Mouse (Mus musculus): ENCODE data around the gene Aco1. TPM values are rescaled to one million over a fixed set of nuclear protein-coding genes. Genes with fewer than 3 reads are reported as not detected.

Gene Aco1
- total RNA-seq, 2 experiments from 2014 or later: 32.6 to 33.0 TPM

DNA sequence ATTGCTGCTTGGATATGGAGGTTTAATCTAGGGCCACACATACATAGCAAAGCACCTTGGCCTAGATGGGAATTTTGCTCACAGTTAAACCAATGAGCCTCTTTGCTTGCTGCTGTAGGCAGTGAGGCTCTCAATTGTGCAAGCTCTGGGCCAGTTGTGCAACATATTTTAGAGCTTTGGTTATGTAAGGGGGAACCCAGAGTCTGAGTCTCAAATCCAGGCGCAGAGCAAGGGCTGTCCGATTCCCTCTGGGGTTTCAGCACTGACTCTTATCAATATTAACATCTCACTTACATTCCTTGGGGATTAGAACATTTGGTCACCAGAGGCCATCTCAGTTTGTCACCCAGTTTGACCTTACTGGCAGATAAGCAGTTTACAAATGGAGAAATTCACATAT is 13.3 kb downstream of the Aco1 start:
- intact Hi-C loops (cut with DNase I): no loop called here
- peak; percentile 20 for DNase-seq (ENCODE audit: low spot score)

DNA sequence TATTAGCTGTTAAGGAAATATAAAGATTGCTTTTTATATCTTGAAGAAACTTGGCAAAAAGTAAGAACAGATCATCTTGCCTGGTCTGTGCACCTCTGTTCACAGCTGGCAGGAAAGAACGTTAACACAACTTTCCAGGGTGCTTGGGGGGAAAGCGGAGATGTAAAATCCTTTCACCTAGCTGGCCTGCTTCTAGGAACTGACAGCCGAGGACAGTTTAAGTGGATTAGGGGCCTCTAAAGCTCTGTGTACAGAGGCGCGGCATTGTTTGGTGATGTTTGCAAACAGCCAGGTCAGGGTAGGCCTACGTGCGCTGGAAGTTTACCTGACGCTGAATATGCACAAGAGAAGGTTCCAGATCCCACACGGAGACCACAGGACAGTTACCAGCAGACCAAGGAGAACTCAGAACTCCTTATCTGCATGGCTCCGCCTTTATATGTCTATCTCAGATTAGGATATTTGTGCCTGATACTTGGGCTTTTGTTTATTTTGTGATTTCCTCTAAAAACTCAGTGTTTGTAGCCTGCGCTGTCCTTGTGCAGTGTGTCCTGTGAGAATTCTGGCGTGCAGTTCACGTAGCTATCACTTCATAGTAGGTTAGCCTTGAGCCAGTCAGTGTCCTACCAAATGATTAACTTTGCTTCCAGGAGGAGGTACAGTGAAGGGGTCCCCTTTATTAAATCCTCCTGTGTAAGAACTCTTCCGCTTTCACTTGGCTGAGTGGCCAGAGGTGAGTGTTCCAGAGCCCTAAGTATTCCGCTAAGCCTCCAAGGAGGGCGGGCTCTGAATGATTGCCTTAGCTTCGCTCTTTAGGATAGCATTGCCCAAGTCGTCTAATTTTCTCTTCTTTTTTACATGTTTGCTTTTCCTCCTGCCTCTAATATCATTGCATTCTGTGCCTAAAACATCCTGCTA is 14.0 kb downstream of the Aco1 start:
- DNase-seq (ENCODE audit: low spot score): no peak
- intact Hi-C loops (cut with DNase I): no loop called here

DNA sequence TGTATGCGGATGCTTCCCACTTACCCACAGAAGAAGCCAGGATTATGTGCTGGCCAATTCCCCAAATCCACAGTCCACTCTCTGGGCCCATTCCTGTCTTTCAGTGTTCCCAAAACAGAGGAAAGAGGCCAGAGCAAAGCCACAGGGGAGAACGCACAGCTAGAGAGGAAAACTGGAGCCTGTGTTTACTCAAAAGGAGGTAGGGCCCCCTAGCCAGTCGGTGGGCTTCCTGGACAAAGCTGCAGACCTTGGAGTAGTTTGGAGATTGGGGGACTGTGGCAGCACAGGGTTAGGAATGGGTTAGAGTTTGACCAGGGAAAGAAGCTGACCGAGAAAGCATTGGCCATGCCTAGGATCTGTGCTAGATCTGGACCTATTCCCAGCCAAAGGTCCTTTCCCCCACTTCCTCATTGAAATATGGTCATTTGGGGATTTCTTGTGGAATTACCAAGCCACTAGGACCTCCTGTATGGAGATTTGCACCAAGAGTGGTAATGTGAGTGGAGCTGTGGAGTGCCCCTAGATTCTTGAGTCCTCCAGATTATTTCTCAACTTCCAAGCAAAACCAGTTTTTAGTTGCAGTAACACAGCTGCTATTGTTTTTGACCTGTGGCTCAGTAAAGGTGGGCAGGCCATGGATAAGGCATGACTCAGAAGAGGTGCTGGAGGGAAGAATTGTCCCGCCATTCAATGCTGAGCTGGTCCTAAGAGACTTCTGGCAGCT is 14.8 kb downstream of the Aco1 start:
- intact Hi-C loops (cut with DNase I): no loop called here
- no peak for DNase-seq (ENCODE audit: low spot score)

DNA sequence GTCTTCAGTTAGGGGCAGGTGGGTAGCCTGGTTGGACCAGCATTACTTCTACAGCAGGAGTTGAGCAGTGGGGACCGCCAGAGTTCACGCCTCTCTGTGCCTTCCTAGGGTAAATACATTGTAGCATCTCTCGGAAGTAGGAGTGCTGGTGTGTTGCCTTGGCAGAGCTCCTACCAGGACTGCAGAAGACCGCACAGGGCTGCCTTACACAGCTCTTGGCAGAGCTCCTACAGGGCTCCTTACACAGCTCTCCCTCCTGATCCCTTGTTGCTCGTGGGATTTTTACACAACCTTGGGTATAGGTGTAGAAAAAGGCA is 15.3 kb downstream of the Aco1 start:
- intact Hi-C loops (cut with DNase I): no loop called here
- no peak for DNase-seq (ENCODE audit: low spot score)

DNA sequence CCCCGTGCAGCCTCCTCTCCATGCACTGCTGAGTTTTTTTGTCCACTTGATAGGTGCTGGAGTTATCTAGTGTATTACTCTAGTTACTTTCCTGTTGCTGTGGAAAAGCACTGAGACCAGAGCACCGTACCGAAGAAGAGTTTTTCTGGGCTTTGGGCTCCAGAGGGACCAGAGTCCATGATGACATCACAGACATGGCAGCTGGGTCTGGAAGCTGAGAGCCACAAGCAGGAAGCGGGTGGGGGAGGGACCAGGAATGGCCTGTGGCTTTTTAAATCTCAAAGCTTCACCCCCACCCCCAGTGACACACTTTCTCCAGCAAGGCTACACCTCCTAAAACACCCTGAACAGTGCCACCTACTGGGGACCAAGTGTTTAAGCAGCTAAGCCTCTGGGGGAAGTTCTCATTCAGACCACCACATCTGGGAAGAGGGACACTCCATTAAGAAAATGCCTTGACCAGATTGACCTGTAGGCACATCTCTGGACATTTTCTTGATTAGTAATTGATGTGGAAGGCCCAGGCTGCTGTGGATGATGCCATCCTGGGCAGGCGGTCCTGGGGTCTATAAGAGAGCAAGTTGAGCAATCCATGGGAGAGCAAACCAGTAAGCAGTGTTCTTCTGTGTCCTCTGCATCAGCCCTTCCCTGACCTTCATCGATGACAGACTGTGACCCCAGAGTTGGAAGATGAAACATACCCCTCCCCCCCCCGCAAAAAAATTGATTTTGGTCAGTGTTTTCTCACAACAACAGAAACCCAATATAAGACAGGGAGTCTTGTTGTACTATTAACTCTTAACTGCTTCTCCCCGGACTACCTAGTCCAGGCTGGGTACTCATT is 17.9 kb downstream of the Aco1 start:
- intact Hi-C loops (cut with DNase I): no loop called here

DNA sequence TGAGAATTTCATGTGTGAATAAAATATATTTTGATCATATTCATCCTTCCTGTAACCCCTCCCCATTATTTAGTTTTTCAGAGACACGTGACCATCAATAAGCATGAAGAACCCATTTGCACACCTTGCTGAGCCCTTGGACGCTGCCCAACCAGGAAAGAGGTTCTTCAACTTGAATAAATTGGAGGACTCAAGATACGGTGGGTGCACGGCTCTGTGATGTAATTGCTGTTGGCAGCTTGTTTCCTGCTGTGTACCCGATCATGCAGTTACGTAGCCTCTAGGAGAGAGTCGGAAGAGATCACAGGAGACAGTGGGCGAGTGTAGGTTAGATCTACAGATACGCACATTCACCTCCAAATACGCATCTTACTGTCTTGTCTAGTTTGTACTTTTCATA is 20.8 kb downstream of the Aco1 start:
- DNase-seq (ENCODE audit: low spot score): no peak
- intact Hi-C loops (cut with DNase I): no loop called here

More for the DNA sequence above, 17.9 kb downstream of the Aco1 start:
- DNase-seq (ENCODE audit: low spot score): no peak

DNA sequence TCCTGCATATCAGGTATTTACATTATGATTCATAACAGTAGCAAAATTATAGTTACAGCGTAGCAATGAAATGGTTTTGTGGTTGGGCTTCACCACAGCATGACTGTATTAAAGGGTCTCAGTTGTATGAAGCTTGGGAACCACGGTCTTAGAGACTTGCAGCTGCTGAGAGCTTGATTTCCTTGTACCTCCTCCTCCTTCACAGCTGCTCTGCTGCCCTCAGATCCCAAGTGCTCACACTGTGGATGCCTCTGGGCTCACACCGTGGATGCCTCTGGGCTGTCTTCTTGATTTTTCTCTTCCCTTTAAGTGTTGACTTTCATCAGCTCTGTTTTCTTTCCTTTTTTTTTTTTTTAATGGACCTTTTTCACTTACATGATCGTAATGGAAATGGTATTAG is 28.6 kb downstream of the Aco1 start:
- DNase-seq (ENCODE audit: low spot score): no peak
- intact Hi-C loops (cut with DNase I): no loop called here

DNA sequence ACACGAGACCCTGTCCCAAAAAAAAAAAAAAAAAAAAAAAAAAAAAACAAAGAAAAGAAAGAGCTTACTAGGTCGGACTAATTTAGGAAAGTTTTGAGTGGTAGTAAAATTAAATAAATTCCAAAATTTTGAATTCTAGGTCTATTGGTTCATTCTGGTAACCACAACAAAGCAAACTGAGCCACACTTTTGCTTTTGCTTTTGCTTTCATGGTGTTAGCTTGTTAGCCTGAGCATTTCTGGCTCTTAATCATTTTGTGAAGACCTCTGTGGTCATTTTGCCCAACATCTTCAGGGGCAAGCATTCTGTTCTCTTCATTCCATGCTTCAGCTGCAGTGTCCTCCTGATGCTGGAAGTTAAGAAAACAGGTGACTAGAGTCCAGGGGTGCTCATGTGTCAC is 29.5 kb downstream of the Aco1 start:
- DNase-seq (ENCODE audit: low spot score): no peak
- intact Hi-C loops (cut with DNase I): no loop called here

DNA sequence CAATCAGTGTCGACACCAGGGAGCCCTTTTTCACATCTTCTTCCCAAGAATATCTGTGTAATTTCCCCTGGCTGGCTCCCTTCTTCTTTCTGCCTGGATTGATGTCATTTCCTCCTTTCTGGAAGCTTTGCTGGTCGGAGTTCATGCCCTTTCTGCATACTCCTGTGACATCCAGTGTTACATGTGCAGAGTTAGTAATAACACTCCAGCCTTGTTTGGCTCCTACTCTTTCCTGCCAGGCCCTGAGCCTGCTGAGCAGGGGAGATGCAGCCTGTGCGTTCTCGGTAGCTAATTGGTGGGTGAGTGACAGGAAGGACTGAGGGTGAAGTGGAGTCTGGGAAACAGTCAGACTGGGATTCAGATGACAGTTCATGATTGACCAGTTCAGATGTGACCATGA is 31.4 kb downstream of the Aco1 start:
- DNase-seq (ENCODE audit: low spot score): no peak
- intact Hi-C loops (cut with DNase I): no loop called here

DNA sequence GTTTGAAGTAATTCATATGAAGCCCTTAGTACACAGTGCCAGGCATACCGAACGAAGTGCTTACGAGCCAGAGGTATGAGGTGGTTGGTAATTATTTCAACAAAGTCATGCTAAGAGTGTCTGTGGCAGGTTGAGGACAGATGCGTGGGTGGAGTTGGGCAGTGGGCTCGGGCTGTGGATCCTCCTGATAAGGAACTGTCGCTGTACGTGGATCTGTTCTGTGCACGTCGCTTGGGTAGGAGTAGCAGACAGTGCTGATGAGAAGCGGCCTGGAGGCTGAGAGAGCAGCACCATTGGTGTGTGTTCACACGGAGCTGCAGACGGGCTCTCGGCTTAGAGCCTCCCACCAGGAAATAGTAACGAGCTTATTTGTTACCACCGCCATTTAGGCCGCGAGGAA is 35.7 kb downstream of the Aco1 start:
- intact Hi-C loops (cut with DNase I): no loop called here
- DNase-seq (ENCODE audit: low spot score): no peak

DNA sequence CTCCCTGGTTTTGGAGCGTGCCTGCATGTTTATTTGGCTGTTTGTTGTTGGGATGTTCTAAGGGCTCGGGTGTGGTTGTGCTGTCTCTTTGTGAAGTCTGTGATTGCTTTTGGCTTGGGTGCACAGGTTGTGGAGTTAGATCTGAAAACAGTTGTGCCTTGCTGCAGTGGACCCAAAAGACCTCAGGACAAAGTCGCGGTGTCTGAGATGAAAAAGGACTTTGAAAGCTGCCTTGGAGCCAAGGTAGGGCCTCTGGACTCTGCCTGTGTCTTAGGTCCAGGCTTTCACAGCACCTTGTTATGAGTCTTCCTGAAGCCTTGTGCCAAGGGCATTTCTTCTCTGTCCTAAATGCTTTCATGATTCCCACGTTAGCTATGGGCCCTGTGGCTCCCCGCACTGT is 37.2 kb downstream of the Aco1 start:
- DNase-seq (ENCODE audit: low spot score): no peak
- intact Hi-C loops (cut with DNase I): loop anchor here (5.0 kb wide), 1 partner anchor 107 kb away; no protein-coding TSS in a partner anchor

DNA sequence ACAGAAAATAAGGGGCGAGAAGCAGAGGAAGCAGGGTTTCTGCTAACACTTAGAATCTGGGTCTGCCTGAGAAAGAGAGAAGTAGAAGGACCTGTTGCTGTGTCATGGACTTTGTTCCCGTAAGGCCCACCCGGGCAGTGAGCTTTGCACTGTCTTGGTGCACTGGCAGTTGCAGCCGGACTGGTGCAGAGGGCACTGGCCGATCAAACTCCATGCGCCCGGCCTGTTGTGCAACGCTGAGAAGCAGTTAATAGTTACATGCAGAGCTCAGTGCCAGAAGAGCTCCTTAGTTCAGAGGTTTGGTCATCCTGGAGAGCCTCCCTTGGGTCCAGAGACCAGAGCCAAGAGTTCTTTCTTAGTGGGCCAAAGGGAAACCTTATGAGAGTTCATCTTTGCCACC is 38.8 kb downstream of the Aco1 start:
- intact Hi-C loops (cut with DNase I): loop anchor here (2.0 to 5.0 kb wide), 2 partner anchors 45 to 106 kb away; no protein-coding TSS in a partner anchor
- DNase-seq (ENCODE audit: low spot score): no peak

DNA sequence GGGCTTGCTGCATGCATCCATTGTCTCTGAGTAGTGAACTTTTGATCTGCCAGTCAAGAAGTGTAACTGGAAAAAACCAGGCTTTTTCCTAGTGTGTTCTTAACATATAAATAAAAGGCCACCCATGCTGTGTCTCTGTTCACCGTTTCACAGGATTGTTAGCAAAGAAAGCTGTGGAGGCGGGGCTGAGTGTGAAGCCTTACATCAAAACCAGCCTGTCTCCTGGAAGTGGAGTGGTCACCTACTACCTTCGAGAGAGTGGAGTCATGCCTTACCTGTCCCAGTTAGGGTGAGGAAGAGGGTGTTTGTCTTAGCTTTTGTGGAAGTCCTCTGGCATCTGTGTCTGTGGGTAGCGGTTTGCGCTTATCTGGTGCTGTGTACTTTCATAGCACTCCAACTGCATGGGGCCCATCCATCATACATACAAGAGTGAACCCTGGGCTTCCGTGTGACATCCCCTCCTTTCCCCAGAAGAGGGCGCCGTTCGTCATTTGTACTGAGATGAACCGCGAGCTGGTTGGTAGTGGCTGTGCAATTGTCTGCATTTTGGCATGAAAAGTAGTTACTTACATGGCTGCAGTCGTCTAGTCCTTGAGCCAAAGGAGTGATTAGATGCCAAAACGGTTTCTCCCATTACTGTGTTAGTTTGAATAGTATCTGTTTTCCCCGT is 39.9 kb downstream of the Aco1 start:
- intact Hi-C loops (cut with DNase I): loop anchor here (2.0 to 5.0 kb wide), 2 partner anchors 46 to 105 kb away; no protein-coding TSS in a partner anchor
- no peak for DNase-seq (ENCODE audit: low spot score)

DNA sequence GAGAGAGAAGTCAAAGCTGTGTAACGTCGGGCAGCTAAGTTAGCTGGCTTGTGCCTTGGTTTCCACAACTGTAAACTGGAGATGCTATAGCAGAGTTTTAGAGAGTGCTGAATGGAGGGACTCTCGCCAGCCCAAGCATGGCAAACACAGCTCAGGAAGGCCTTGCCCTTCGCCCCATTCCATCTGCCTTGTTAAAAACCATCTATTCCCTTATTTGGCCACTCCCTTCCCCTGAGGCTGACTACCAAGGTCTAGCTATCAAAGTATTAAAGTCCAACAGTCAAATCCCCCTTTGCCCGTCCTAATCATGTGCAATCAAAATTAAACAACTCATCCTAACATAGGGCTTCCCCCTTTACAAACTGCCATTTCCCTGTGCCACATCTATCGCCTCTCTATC is 40.9 kb downstream of the Aco1 start:
- DNase-seq (ENCODE audit: low spot score): no peak
- intact Hi-C loops (cut with DNase I): loop anchor here (2.0 to 5.0 kb wide), 2 partner anchors 47 to 104 kb away; no protein-coding TSS in a partner anchor

DNA sequence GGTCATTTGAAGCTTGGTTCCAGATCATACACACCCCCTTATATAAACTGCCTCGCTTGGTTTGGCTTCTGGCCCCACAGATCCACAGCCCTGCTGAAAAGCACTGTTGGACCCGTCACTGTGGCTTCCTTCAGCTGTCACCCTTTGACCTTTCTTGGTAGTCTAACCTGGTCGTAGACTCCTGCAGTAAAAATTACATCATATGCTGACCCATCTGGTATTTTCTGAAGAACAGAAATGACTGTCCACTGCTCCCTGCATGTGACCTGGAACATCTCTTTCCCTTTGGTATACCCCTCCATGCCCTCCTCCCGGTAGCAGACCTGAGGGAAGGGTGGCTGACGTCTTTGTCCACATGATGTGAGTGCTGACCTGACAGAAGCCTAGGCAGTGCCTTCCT is 41.6 kb downstream of the Aco1 start:
- DNase-seq (ENCODE audit: low spot score): no peak
- intact Hi-C loops (cut with DNase I): loop anchor here (5.0 kb wide), 1 partner anchor 103 kb away; no protein-coding TSS in a partner anchor

DNA sequence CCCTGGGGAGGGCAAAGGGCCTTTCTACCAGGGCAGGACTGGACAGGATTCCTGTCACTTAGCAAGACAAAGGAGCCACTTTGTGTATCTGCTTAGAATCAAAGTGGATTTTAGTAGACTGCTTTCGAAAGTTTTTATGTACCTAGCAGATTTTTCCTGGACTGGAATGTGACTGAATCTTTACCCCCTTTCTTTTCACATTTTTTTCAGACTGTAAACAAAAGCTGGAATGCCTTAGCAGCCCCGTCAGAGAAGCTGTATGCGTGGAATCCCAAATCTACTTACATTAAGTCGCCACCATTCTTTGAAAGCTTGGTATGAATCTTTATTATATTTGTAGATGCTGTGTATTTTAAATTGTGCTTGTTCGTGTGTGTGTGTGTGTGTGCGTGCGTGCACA is 45.1 kb downstream of the Aco1 start:
- no peak for DNase-seq (ENCODE audit: low spot score)
- intact Hi-C loops (cut with DNase I): no loop called here

DNA sequence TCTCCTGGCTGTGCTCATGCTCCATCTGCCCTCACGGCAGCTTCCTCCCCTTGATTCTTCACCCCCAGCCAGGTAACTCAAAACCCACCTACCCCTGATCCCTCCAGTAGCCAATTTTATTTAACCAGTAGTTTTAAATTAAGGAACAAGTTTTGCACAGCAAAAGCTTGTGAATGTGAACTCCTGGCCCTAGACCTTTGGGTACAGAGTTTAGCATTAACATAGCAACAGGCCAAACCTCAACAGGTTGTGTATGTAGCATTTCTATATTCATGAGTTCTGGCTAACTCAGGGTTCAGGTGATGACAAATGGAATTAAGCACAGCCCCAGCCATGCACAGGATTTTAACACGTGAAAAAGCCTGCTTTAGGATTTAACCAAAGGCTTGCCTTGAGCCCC is 49.4 kb downstream of the Aco1 start:
- intact Hi-C loops (cut with DNase I): no loop called here
- DNase-seq (ENCODE audit: low spot score): no peak

DNA sequence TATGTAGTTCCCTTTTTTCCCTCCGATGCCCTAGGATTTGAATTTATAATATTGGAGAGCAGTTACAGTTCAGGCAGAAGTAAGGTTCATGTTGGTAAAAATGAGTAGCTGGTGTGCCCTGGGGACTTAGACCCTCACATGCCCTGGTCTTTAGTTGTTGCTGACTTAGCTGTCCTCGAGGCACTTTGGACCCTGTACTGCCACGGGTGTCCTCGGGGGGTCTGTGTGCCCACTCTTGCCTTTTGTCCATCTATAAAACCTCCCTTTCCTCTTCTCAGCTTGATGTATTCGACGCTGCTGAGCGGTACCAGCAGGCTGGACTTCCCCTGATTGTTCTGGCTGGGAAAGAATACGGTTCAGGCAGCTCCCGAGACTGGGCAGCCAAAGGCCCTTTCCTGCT is 50.6 kb downstream of the Aco1 start:
- no peak for DNase-seq (ENCODE audit: low spot score)
- intact Hi-C loops (cut with DNase I): no loop called here

DNA sequence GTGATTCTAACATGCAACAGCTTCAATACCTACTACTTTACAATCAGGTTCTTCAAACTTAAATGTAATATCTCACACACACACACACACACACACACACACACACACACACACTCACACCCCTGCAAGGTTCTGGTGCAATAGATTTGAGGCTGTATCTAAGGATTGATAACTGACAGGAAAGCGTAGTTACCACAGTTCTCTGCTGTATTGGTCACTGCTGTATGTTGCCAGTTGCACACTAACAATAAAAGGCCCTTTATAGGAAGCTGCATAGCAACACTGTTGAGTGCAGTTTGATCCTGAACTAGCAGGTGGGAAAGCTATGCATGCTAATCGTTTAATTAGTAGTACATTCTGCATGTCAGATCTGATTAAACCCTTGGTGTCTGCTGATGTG is 52.5 kb downstream of the Aco1 start:
- intact Hi-C loops (cut with DNase I): no loop called here
- DNase-seq (ENCODE audit: low spot score): no peak

DNA sequence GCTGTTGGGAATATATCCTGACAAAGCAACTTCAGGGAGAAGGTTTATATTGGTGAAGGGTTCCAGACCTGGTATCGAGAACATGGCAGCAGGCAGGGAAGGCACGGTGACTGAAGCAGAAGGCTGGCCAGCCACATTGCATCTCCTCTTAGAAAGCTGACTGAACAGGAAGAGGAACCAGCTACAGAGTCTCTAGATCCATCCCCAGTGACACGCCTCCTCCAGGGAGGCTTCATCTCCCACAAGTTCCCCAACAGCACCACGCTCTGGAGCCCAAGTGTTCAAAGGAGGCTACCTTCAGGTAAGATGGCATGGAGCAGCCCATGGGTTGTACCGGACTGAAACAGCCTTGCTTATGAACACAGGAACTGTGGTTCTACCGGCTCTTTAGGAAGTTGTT is 59.3 kb downstream of the Aco1 start:
- intact Hi-C loops (cut with DNase I): no loop called here
- DNase-seq (ENCODE audit: low spot score): no peak
